Mouse (Mus musculus): ENCODE results near the gene Trp53i11. TPM values are rescaled to one million over a fixed set of nuclear protein-coding genes. Genes with fewer than 3 reads are reported as not detected.

Trp53i11 gene
- polyA plus RNA-seq, 1 experiment from 2014 or later: 55.6 TPM

- ATAC-seq (ENCODE audit: low FRiP score): no peak
- 0 out of 2 replicates have a peak overlapping the region, but pooled peaks have one; percentile 41 for H3K27ac ChIP-seq (replicated peaks)
- H3K4me3 ChIP-seq (replicated peaks): no peak overlapping the region
- no peaks in the 10 kb centered on the region for H3K9me3 ChIP-seq (replicated peaks)
- no peak overlapping the region for H3K4me2 ChIP-seq
- WGBS: 67% methylated on average over 4 of the region's 4 CpGs
- no peaks in the 10 kb centered on the region for H3K27me3 ChIP-seq (replicated peaks)
- H3K36me3 ChIP-seq: no peaks in the 10 kb centered on the region
- no peak overlapping the region for H3K9ac ChIP-seq (replicated peaks)
- H3K4me1 ChIP-seq: peaks cover 13% of the 10 kb centered on the region
These were observed 26.8 kb upstream of the Trp53i11 start for GRCm38 (mm10) chr2:93160467-93161035.

DNA sequence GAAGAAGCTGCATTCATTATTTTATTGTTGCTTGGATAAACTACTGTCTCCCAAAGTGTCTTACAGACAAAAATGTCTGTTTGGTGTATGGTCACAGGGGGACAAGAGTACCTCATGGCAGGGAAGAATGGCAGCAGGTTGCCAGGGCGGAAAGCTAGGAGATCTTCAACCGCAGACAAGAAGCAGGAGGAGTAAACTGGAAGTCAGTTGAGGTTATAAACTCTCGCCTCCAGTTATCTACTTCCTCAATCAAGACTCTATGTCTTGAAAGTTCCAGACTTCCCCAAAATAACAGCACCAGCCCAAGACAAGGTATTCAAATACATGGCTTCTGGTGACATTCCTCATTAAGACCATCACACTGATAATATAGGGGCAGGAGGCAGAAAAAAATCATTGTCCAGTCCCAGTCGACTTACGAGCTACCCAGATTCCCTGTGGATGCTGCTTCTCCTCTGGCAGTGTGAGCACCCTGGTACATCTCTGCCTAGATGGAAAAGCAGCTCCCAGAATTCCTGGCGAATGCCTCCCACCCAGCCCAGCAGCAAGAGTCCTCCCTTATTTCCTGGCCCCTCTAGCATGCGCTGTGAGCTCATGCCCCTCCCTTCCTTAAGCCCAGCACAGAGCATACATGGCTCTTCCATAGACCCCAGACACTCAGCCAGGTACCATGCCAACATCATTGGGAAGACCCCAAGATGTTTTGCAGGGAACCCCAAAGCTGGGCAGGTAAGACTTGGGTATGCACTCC lies 25.3 kb upstream of the Trp53i11 start:
- Histone ChIP-seq H3K4me2 (no peak overlapping the region), H3K27ac (replicated peaks) (no peak overlapping the region), H3K9me3 (replicated peaks) (no peaks in the 10 kb centered on the region), H3K9ac (replicated peaks) (no peak overlapping the region), H3K36me3 (no peaks in the 10 kb centered on the region), H3K4me1 (peaks cover 22% of the 10 kb centered on the region), H3K4me3 (replicated peaks) (no peak overlapping the region), H3K27me3 (replicated peaks) (no peaks in the 10 kb centered on the region)
- ATAC-seq (ENCODE audit: low FRiP score): no peak
- 84% methylated on average over 7 of the region's 7 CpGs for WGBS

- Histone ChIP-seq H3K36me3 (no peaks in the 10 kb centered on the region), H3K4me2 (no peak overlapping the region), H3K9me3 (replicated peaks) (no peaks in the 10 kb centered on the region), H3K4me3 (replicated peaks) (no peak overlapping the region), H3K4me1 (peaks cover 23% of the 10 kb centered on the region), H3K9ac (replicated peaks) (no peak overlapping the region), H3K27ac (replicated peaks) (no peak overlapping the region), H3K27me3 (replicated peaks) (no peaks in the 10 kb centered on the region)
- WGBS: 81% methylated on average over 4 of the region's 4 CpGs
- no peak for ATAC-seq (ENCODE audit: low FRiP score)
These were observed 24.6 kb upstream of the Trp53i11 start for GRCm38 (mm10) chr2:93162791-93163190.

DNA sequence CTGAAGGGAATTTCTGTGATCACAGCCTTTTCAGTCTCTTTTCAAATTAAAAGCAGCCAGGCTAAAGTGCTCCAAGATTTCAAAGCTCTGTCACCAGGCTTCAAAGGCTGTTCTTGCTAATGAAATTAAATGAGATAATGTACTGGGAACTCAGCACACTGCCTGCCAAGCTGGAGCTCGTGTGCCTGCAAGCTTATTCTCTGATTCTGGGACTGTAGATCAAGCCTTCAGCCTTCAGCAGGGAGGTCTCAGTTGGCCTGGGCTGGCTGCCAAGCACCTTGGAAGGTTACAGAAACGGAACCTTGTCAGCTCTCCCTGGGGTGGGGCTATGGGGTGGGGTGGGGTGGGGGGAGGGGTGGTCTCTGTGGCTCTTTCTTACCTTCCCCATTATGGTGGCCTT lies 24.0 kb upstream of the Trp53i11 start:
- no peak overlapping the region for H3K27ac ChIP-seq (replicated peaks)
- peaks cover 23% of the 10 kb centered on the region for H3K4me1 ChIP-seq
- H3K4me2 ChIP-seq: no peak overlapping the region
- H3K36me3 ChIP-seq: no peaks in the 10 kb centered on the region
- no peaks in the 10 kb centered on the region for H3K9me3 ChIP-seq (replicated peaks)
- no peaks in the 10 kb centered on the region for H3K27me3 ChIP-seq (replicated peaks)
- no peak for ATAC-seq (ENCODE audit: low FRiP score)
- 23% methylated on average over 2 of the region's 2 CpGs for WGBS
- no peak overlapping the region for H3K4me3 ChIP-seq (replicated peaks)
- H3K9ac ChIP-seq (replicated peaks): no peak overlapping the region

GRCm38 (mm10) chr2:93163750-93164335 lies 23.5 kb upstream of the Trp53i11 start:
- H3K4me3 ChIP-seq (replicated peaks): no peak overlapping the region
- no peaks in the 10 kb centered on the region for H3K9me3 ChIP-seq (replicated peaks)
- 84% methylated on average over 6 of the region's 6 CpGs for WGBS
- no peaks in the 10 kb centered on the region for H3K27me3 ChIP-seq (replicated peaks)
- no peak overlapping the region for H3K9ac ChIP-seq (replicated peaks)
- H3K4me1 ChIP-seq: peaks cover 23% of the 10 kb centered on the region
- H3K4me2 ChIP-seq: no peak overlapping the region
- no peaks in the 10 kb centered on the region for H3K36me3 ChIP-seq
- no peak overlapping the region for H3K27ac ChIP-seq (replicated peaks)
- ATAC-seq (ENCODE audit: low FRiP score): no peak

DNA sequence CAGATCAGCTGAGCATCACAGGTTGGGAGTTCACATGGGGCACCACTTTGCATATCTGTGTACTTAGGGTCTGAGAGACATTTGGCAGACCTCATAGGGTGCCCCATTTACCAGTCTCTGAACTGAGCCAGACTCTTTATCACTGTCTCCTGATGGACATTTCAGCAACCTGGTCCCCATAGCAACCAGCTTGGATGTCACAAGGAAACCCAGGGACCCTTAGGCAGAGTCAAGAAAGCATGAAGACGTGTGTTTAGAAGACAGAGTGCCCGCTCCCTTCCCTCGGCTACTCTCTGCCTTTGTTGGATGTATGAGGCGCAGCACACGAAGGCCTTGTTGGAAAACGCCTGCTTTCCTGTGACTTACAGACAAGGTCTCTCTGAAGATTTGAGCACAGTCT lies 21.1 kb upstream of the Trp53i11 start:
- no peak for ATAC-seq (ENCODE audit: low FRiP score)

DNA sequence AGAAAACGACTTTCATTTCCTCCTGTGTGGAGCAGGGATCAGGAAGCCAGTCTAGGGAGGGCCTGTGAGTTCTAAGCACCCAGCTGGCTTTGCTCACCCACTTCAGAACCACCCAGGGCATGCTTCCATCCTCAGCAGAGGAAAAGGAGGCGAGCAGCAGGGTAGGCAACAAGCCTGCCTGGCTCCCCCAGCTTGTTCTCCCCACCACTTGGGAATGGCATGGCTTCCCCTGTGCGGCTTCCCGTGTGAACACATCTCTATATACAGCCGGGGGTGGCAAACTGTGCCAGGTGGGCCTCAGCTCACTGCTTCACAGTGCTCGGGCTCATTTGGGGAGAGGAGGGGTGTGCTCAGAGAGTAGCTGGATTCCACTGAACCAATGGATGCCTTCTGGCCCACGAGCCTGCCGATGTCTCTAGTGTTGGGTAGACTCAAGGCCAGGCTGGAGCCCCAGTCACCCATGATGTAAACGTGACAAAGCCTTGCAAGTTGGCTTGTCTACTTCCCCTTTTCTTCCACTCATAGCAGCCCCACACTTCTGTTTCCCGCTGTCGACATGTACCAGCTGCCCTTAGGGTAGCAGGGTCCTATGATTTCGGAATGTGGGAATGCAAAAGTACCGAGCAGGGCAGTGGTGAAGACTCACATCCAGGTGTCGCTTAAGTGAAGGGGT lies 20.5 kb upstream of the Trp53i11 start:
- Histone ChIP-seq H3K9me3 (replicated peaks) (no peaks in the 10 kb centered on the region), H3K36me3 (no peaks in the 10 kb centered on the region), H3K9ac (replicated peaks) (no peak overlapping the region), H3K27me3 (replicated peaks) (no peaks in the 10 kb centered on the region), H3K27ac (replicated peaks) (no peak overlapping the region; the same call in 1 of the 2 replicates), H3K4me2 (no peak overlapping the region), H3K4me3 (replicated peaks) (no peak overlapping the region), H3K4me1 (peaks cover 25% of the 10 kb centered on the region)
- ATAC-seq (ENCODE audit: low FRiP score): no peak
- WGBS: 79% methylated on average over 14 of the region's 14 CpGs

More for the DNA sequence above, 21.1 kb upstream of the Trp53i11 start:
- 58% methylated on average over 6 of the region's 6 CpGs for WGBS
- Histone ChIP-seq H3K27me3 (replicated peaks) (no peaks in the 10 kb centered on the region), H3K4me1 (peaks cover 25% of the 10 kb centered on the region), H3K27ac (replicated peaks) (no peak overlapping the region), H3K4me2 (no peak overlapping the region), H3K9me3 (replicated peaks) (no peaks in the 10 kb centered on the region), H3K9ac (replicated peaks) (no peak overlapping the region), H3K36me3 (no peaks in the 10 kb centered on the region), H3K4me3 (replicated peaks) (no peak overlapping the region)

GRCm38 (mm10) chr2:93170156-93170844 lies 17.0 kb upstream of the Trp53i11 start:
- no peak overlapping the region for H3K9ac ChIP-seq (replicated peaks)
- no peaks in the 10 kb centered on the region for H3K9me3 ChIP-seq (replicated peaks)
- no peak for ATAC-seq (ENCODE audit: low FRiP score)
- 0 out of 2 replicates have a peak overlapping the region, but pooled peaks have one; percentile 1 for H3K27ac ChIP-seq (replicated peaks)
- no peaks in the 10 kb centered on the region for H3K36me3 ChIP-seq
- 74% methylated on average over 19 of the region's 19 CpGs for WGBS
- peaks cover 36% of the 10 kb centered on the region for H3K4me1 ChIP-seq
- H3K4me3 ChIP-seq (replicated peaks): no peak overlapping the region
- no peak overlapping the region for H3K4me2 ChIP-seq
- H3K27me3 ChIP-seq (replicated peaks): no peaks in the 10 kb centered on the region

- Histone ChIP-seq H3K27me3 (replicated peaks) (no peaks in the 10 kb centered on the region), H3K4me1 (peaks cover 41% of the 10 kb centered on the region), H3K36me3 (no peaks in the 10 kb centered on the region), H3K4me3 (replicated peaks) (no peak overlapping the region), H3K9me3 (replicated peaks) (no peaks in the 10 kb centered on the region), H3K9ac (replicated peaks) (no peak overlapping the region), H3K4me2 (no peak overlapping the region), H3K27ac (replicated peaks) (0 out of 2 replicates have a peak overlapping the region, but pooled peaks have one; percentile 1)
- ATAC-seq (ENCODE audit: low FRiP score): no peak
- 40% methylated on average over 5 of the region's 5 CpGs for WGBS
These were observed 16.5 kb upstream of the Trp53i11 start for GRCm38 (mm10) chr2:93170845-93171200.

- Histone ChIP-seq H3K9ac (replicated peaks) (no peak overlapping the region), H3K36me3 (no peaks in the 10 kb centered on the region), H3K27ac (replicated peaks) (no peak overlapping the region), H3K9me3 (replicated peaks) (no peaks in the 10 kb centered on the region), H3K4me2 (no peak overlapping the region), H3K4me3 (replicated peaks) (no peak overlapping the region), H3K27me3 (replicated peaks) (no peaks in the 10 kb centered on the region), H3K4me1 (peaks cover 44% of the 10 kb centered on the region)
- no peak for ATAC-seq (ENCODE audit: low FRiP score)
- 64% methylated on average over 6 of the region's 6 CpGs for WGBS
These were observed 15.4 kb upstream of the Trp53i11 start for GRCm38 (mm10) chr2:93171929-93172328.

DNA sequence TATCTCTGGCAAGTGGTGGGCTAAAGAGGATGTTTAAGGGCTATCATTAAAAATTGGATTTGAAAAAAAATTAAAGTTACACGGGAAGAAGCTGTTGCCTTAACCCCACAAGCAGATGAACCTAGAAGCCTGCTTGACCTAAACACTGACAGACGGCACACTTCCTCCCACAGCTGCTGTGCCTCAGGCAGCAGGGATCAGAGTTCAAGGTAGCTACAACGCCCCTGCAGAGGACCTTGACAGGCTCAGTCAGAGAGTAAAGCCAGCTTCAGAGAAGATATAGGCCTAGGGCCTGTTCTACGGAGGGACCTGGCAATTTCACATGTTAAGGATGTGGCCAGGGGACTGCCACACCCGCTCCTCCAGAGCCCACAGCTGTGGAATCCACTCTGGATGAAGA lies 14.9 kb upstream of the Trp53i11 start:
- H3K4me3 ChIP-seq (replicated peaks): no peak overlapping the region
- WGBS: 54% methylated on average over 5 of the region's 5 CpGs

More for the DNA sequence above, 14.9 kb upstream of the Trp53i11 start:
- Histone ChIP-seq H3K4me2 (no peak overlapping the region), H3K27me3 (replicated peaks) (no peaks in the 10 kb centered on the region), H3K36me3 (no peaks in the 10 kb centered on the region), H3K9ac (replicated peaks) (no peak overlapping the region), H3K4me1 (peaks cover 48% of the 10 kb centered on the region), H3K27ac (replicated peaks) (no peak overlapping the region), H3K9me3 (replicated peaks) (no peaks in the 10 kb centered on the region)
- no peak for ATAC-seq (ENCODE audit: low FRiP score)

Measured in neural tube, embryonic 15.5 days (tissue).